Mouse (Mus musculus) hindbrain, embryonic 15.5 days (tissue): Measurements from ENCODE around the gene Eif2b3. TPM values are rescaled to one million over a fixed set of nuclear protein-coding genes. Genes with fewer than 3 reads are reported as not detected.

Experiments used
- ATAC-seq: fragments of 200-750 bp; cut with Nextera tagmentation; 2 replicates; pipeline ENCODE4 v1.8.0; 2017; ENCODE audit warnings: low read depth, moderate number of reproducible peaks, moderate TSS enrichment; ENCODE audit not compliant: low FRiP score
- H3K27ac ChIP-seq: fragments of 300-500 bp; sonication (generic); replicated peaks from 2 replicates; pipeline ENCODE4 v1.5.1; 2015; ENCODE audit warnings: mild to moderate bottlenecking, inconsistent platforms
- H3K27me3 ChIP-seq: fragments of 300-500 bp; sonication (generic); 2 replicates; pipeline ENCODE4 v1.6.1; 2015; ENCODE audit warnings: control low read depth, inconsistent platforms
- H3K36me3 ChIP-seq: fragments of 300-500 bp; sonication (generic); 2 replicates; pipeline ENCODE4 v1.6.1; 2015; ENCODE audit warnings: control low read depth, inconsistent platforms
- H3K4me1 ChIP-seq: fragments of 300-500 bp; sonication (generic); replicated peaks from 2 replicates; pipeline ENCODE4 v1.6.1; 2015; ENCODE audit warnings: control low read depth, inconsistent platforms
- H3K4me2 ChIP-seq: fragments of 300-500 bp; sonication (generic); 2 replicates; pipeline ENCODE4 v1.6.1; 2015; ENCODE audit warnings: moderate library complexity, mild to moderate bottlenecking, inconsistent platforms
- H3K4me3 ChIP-seq: fragments of 300-500 bp; sonication (generic); 2 replicates; pipeline ENCODE4 v1.5.1; 2015; ENCODE audit warnings: mild to moderate bottlenecking, inconsistent platforms
- H3K9ac ChIP-seq: fragments of 300-500 bp; sonication (generic); 2 replicates; pipeline ENCODE4 v1.6.1; 2015; ENCODE audit warnings: inconsistent platforms
- H3K9me3 ChIP-seq: fragments of 300-500 bp; sonication (generic); 2 replicates; pipeline ENCODE4 v1.6.1; 2016; ENCODE audit warnings: control low read depth, inconsistent platforms
- WGBS: fragments of 180-500 bp; shearing (Covaris S2); methylation state at CpG from one replicate; pipeline ENCODE4 v1.1.7; 2015; 5-methylcytosine and 5-hydroxymethylcytosine counted together
- polyA plus RNA-seq: library from polyadenylated mRNA; unstranded; fragments of >200 nt; fragmentation: Nextera tagmentation; extraction: Ambion mirVana; gene quantifications from 2 replicates; pipeline ENCODE4 v1.2.1, GENCODE M21; 2015

Eif2b3 gene
- polyA plus RNA-seq, 1 experiment from 2014 or later, result 46.8 TPM

- Histone ChIP-seq H3K4me2 (peak overlapping the region; percentile 100), H3K9me3 (no peaks in the 10 kb centered on the region), H3K27ac (peak overlapping the region; percentile 93), H3K27me3 (no peaks in the 10 kb centered on the region), H3K36me3 (0 out of 2 replicates have a peak, but pooled peaks cover under 1% of the 10 kb centered on the region), H3K4me1 (peaks cover 22% of the 10 kb centered on the region), H3K4me3 (peak overlapping the region; percentile 82), H3K9ac (peak overlapping the region; percentile 84)
- WGBS, result 5% methylated on average over 10 of the region's 10 CpGs
- ATAC-seq, result no peak; the same call in 1 of the 2 replicates
These were observed 100.8 kb downstream of the Eif2b3 start for GRCm38 (mm10) chr4:117120052-117120444.

GRCm38 (mm10) chr4:117120445-117121414 is 101.5 kb downstream of the Eif2b3 start:
- WGBS, result under 1% methylated on average over 69 of the region's 69 CpGs
- ATAC-seq, result peak; percentile 95

GRCm38 (mm10) chr4:117122209-117122608 is 103.0 kb downstream of the Eif2b3 start:
- H3K36me3 ChIP-seq, result no peaks in the 10 kb centered on the region
- ATAC-seq, result no peak

More at GRCm38 (mm10) chr4:117120445-117121414, 101.5 kb downstream of the Eif2b3 start:
- peak overlapping the region; percentile 82 for H3K4me3 ChIP-seq
- peak overlapping the region; percentile 100 for H3K4me2 ChIP-seq
- no peaks in the 10 kb centered on the region for H3K9me3 ChIP-seq
- no peaks in the 10 kb centered on the region for H3K27me3 ChIP-seq
- H3K36me3 ChIP-seq, result no peaks in the 10 kb centered on the region
- peak overlapping the region; percentile 84 for H3K9ac ChIP-seq
- H3K27ac ChIP-seq, result peak overlapping the region; percentile 93
- H3K4me1 ChIP-seq, result peaks cover 29% of the 10 kb centered on the region

GRCm38 (mm10) chr4:117123546-117124217 is 104.5 kb downstream of the Eif2b3 start:
- Histone ChIP-seq H3K27me3 (no peaks in the 10 kb centered on the region), H3K9me3 (no peaks in the 10 kb centered on the region), H3K4me3 (no peak overlapping the region), H3K27ac (no peak overlapping the region), H3K9ac (no peak overlapping the region), H3K36me3 (peaks cover 10% of the 10 kb centered on the region), H3K4me1 (peaks cover 32% of the 10 kb centered on the region), H3K4me2 (no peak overlapping the region)
- ATAC-seq, result no peak
- 89% methylated on average over 7 of the region's 9 CpGs for WGBS

More at GRCm38 (mm10) chr4:117122209-117122608, 103.0 kb downstream of the Eif2b3 start:
- Histone ChIP-seq H3K27me3 (no peaks in the 10 kb centered on the region), H3K4me2 (no peak overlapping the region), H3K27ac (no peak overlapping the region), H3K4me3 (no peak overlapping the region), H3K9me3 (no peaks in the 10 kb centered on the region), H3K9ac (no peak overlapping the region), H3K4me1 (peaks cover 32% of the 10 kb centered on the region)
- 87% methylated on average over 4 of the region's 4 CpGs for WGBS

GRCm38 (mm10) chr4:117124218-117124517 is 105.0 kb downstream of the Eif2b3 start:
- Histone ChIP-seq H3K9me3 (no peaks in the 10 kb centered on the region), H3K27ac (no peak overlapping the region), H3K4me1 (peaks cover 32% of the 10 kb centered on the region), H3K27me3 (no peaks in the 10 kb centered on the region), H3K9ac (no peak overlapping the region), H3K36me3 (peaks cover 14% of the 10 kb centered on the region), H3K4me2 (no peak overlapping the region), H3K4me3 (no peak overlapping the region)
- WGBS, result 94% methylated on average over 3 of the region's 3 CpGs
- no peak for ATAC-seq

- peaks cover 29% of the 10 kb centered on the region for H3K4me1 ChIP-seq
- WGBS, result 71% methylated on average over 14 of the region's 14 CpGs
- H3K9ac ChIP-seq, result peak overlapping the region; percentile 35; the same call in 1 of the 2 replicates
- ATAC-seq, result no peak
- no peaks in the 10 kb centered on the region for H3K9me3 ChIP-seq
- H3K4me2 ChIP-seq, result 0 out of 2 replicates have a peak overlapping the region, but pooled peaks have one; percentile 7
- H3K27me3 ChIP-seq, result no peaks in the 10 kb centered on the region
- peaks cover 15% of the 10 kb centered on the region for H3K36me3 ChIP-seq
- H3K27ac ChIP-seq, result peak overlapping the region; percentile 71
- H3K4me3 ChIP-seq, result no peak overlapping the region
These were observed 105.5 kb downstream of the Eif2b3 start for GRCm38 (mm10) chr4:117124518-117125347.

- Histone ChIP-seq H3K4me3 (no peak within 1 kb of the TSS), H3K27ac (peak within 1 kb of the TSS; percentile 71), H3K36me3 (peaks cover 20% of the 10 kb centered on the region), H3K9ac (peak within 1 kb of the TSS; percentile 35; the same call in 1 of the 2 replicates), H3K4me2 (0 out of 2 replicates have a peak within 1 kb of the TSS, but pooled peaks have one; percentile 7), H3K9me3 (no peaks in the 10 kb centered on the region), H3K27me3 (no peaks in the 10 kb centered on the region), H3K4me1 (peaks cover 27% of the 10 kb centered on the region)
- ATAC-seq, result 0 out of 2 replicates have a peak, but pooled peaks have one; percentile 16
- 33% methylated on average over 8 of the region's 8 CpGs for WGBS
These were observed 106.2 kb downstream of the Eif2b3 start, which contains the start of gene Btbd19 for GRCm38 (mm10) chr4:117125348-117125909. Gene Btbd19 (minus strand): TSS chr4:117125725.

GRCm38 (mm10) chr4:117125910-117126674 is 106.9 kb downstream of the Eif2b3 start:
- Histone ChIP-seq H3K4me2 (no peak overlapping the region), H3K4me1 (peaks cover 29% of the 10 kb centered on the region), H3K9ac (no peak overlapping the region), H3K4me3 (no peak overlapping the region), H3K36me3 (peaks cover 26% of the 10 kb centered on the region), H3K27me3 (no peaks in the 10 kb centered on the region), H3K27ac (peak overlapping the region; percentile 71), H3K9me3 (no peaks in the 10 kb centered on the region)
- 50% methylated on average over 15 of the region's 15 CpGs for WGBS
- ATAC-seq, result no peak

- H3K4me1 ChIP-seq, result peaks cover 31% of the 10 kb centered on the region
- no peak within 1 kb of the TSS for H3K9ac ChIP-seq
- H3K4me3 ChIP-seq, result no peak within 1 kb of the TSS
- no peak within 1 kb of the TSS for H3K4me2 ChIP-seq
- H3K27me3 ChIP-seq, result no peaks in the 10 kb centered on the region
- H3K9me3 ChIP-seq, result no peaks in the 10 kb centered on the region
- peak within 1 kb of the TSS; percentile 71 for H3K27ac ChIP-seq
- peaks cover 26% of the 10 kb centered on the region for H3K36me3 ChIP-seq
- ATAC-seq, result no peak
- 83% methylated on average over 9 of the region's 9 CpGs for WGBS
These were observed 107.6 kb downstream of the Eif2b3 start, which contains the start of gene Tctex1d4 for GRCm38 (mm10) chr4:117126675-117127290. Gene Tctex1d4 (plus strand): TSS chr4:117126794.

- H3K4me3 ChIP-seq, result no peak overlapping the region
- H3K9me3 ChIP-seq, result no peaks in the 10 kb centered on the region
- no peaks in the 10 kb centered on the region for H3K27me3 ChIP-seq
- no peak overlapping the region for H3K27ac ChIP-seq
- ATAC-seq, result no peak
- peaks cover 26% of the 10 kb centered on the region for H3K36me3 ChIP-seq
- 91% methylated on average over 33 of the region's 33 CpGs for WGBS
- H3K9ac ChIP-seq, result no peak overlapping the region
- H3K4me2 ChIP-seq, result no peak overlapping the region
- H3K4me1 ChIP-seq, result peaks cover 45% of the 10 kb centered on the region
These were observed 108.9 kb downstream of the Eif2b3 start for GRCm38 (mm10) chr4:117127991-117128686.
